Mouse (Mus musculus) liver, adult 2 months (tissue): ENCODE data around the gene Mgmt.

Experiments used
- CTCF ChIP-seq: fragments of 200-500 bp; IDR thresholded peaks from 2 replicates; pipeline ENCODE4 v1.5.1; 2011; ENCODE audit warnings: low read depth, low read length, control low read depth
- POLR2A ChIP-seq: fragments of 200-500 bp; IDR thresholded peaks from 2 replicates; pipeline ENCODE4 v1.6.1; 2011; ENCODE audit warnings: low read length, control low read depth; ENCODE audit not compliant: insufficient read depth; ENCODE audit errors: extremely low read depth

DNA sequence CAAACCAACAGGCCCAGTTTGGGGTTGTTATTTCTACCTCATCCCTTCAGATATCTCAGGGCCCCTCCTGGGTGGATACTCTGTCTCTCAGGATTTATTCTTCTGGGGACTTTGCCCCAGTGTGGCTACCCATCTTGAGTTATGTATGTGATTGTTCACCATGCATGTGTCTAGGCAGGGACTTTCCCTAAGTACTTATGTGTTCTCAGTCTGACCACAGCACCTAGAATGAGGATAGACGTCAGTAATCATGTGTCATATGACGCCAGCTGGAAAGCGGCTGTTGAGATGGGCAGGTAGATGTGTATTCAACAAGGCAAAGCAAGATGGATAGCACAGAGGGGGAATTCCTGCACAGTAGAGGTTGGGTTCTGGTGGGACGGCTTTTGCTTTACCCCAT lies 217.7 kb downstream of the Mgmt start:
- TF ChIP-seq POLR2A (no peak), CTCF (no peak)
